Mouse (Mus musculus) hindlimb bud, embryonic 11.5 days (tissue): ENCODE measurements at regions not wholly inside any gene's neighbourhood (a gene's known extent, or its start where the extent isn't known, plus 50 kb on each side); places are given as distances from the start of the nearest gene placed in this dataset.
"Not testable (repeated sequence)": the region's sequence is repeated elsewhere in the genome, so short reads cannot be mapped to it uniquely, and the experiment has no call there.

Source experiments
- DNase-seq: peaks from one replicate; pipeline ENCODE4 v3.0.0-alpha.2; 2012; ENCODE audit warnings: low read depth, low spot score; ENCODE audit errors: extremely low spot score

DNA sequence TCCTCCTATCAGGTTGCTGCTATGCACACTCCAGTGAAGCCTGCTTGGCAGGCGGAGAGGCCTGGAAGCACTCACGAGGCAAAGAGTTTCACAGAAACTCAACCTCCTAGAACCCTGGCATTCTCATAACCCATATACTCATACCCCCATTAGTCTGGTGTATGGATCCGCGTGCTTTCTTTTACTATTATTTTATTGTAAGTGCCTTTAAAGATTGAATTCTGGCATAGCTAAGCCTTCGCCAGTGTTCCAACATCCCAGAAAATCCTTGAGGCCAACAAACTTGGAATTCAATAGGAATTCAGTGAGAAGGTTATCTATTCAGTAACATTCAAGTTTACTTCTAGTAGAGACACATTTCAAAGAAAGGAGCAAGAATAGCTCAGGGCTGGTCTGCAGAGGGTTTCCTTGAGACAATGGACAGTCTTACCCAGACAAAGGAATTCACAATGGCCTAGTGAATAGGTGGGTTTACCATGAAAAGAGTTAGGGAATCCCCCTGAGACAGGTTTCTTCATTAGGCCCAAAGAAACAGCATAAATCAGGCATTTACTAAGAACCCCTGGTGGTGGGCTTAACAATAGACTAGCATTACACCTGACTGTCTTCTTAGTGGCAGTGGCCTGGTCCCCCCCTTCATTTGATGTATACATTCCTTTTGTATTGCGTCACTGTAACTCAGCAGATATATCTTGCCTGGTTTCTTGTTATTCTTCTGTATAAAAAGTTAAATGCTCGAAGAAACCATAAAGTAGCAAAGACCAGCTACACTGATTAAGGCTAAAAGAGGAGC lies 80.8 kb upstream of the Gm15446 start:
- not testable (repeated sequence) for DNase-seq

DNA sequence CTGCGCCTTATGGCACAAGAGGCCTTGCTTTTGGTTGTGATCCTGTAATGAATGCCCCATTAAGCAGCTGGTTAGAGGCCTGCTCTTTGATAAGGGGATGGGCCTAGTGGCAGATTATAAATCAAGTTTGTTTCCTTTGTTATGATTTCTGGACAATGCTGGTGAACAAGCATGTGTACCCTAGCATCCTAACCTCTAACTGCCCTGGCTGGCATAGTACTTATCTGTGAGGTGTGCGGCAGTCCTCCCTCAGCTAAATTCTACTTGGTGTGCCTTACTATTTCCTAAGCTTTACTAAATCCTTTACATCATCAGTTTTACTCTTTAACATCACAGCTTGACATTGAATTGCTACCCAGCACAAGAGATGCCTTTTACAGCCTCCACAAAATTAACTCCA lies 79.0 kb upstream of the Gm15446 start:
- DNase-seq, result not testable (repeated sequence)

DNA sequence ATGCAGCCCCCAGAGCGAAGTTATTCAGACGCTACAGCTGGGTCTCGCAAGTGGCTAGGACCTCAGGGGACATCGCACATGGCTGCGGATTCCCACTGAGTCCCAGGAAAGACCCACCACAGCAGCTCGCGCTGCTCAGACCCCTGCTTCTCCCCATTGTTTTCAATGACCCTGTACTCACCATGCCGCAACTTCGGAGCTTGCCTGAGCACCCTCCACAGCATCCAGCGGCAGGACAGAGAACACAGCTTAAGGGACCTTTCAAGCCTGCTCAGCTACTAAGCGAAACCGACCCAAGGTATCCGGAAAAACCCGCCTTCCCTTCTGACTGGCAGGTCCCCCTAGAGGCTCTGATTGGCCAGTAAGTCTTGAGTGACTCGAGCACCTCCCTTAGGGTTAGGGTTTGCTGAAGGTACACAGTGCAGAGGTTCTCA lies 78.4 kb upstream of the Gm15446 start:
- no peak for DNase-seq

GRCm38 (mm10) chr5:109851225-109851624 lies 72.0 kb upstream of the Gm15446 start:
- not testable (repeated sequence) for DNase-seq

DNA sequence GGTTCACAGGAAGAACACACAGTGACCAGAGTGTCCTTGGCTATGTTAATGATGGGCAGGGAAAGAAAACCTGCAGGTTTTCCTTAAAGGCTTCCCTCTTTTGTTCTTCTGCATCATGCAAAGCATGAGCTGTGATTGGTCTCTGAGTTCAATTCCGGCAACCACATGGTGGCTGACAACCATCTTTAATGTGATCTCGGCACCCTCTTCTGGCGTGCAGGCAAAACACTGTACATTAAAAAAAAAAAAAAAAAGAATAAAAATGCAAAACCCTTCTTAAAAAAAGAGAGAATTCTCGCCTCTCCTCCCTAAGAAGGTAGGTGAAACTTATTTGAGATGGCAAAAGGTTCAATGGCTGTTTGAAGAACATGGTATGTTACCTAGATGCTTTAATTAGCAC lies 62.8 kb upstream of the Gm15446 start:
- no peak for DNase-seq

DNA sequence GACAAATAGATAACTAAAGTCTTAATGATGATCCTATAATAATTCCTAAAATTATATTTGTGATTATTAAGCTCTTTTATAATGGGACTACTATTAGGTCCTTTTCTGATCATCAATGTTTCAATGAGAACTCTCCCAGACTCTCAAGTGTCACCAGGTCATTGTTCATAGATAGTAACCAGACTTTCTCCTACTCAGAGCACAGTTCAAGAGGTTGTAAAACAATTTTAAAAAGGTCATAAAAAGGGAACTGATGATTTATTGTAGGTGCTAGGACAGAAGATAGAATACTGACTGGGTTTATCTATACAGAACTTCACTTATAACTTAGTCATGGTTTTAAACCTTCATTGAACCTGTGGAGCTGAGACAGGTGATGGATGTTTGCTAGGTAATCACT lies 58.7 kb upstream of the Gm15446 start:
- not testable (repeated sequence) for DNase-seq

- no peak for DNase-seq
Measured at GRCm38 (mm10) chr5:109865628-109866027, 57.6 kb upstream of the Gm15446 start.

DNA sequence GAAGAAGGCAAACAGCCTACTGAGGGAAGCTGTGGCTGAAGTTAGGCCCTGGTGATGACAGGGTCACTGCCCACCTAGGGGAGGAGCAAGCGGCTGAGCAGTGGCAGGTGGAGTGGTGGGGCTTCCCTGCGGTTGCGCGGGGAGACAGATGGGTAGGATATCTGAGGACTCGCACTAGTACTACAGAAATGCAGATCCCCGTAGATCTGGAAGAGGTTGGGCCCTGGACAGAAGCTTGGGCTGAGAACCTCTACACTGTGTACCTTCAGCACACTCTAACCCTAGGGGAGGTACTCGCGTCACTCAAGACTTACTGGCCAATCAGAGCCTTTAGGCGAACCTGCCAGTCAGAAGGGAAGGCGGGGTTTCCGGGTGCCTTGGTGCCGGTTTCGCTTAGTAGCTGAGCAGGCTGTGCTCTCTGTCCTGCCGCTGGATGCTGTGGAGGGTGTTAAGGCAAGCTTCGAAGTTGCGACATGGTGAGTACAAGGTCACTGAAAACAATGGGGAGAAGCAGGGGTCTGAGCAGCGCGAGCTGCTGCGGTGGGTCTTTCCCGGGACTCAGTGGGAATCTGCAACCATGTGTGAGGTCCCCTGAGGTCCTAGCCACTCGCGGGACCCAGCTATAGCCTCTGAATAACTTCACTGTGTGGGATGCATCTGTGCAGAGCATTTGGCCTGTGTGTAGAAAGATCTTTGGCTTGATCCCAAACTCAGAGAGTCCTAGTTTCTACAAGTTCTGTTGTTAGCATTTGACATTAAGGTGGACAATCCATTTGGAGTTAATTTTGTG lies 56.7 kb upstream of the Gm15446 start:
- DNase-seq, result peak; percentile 56

DNA sequence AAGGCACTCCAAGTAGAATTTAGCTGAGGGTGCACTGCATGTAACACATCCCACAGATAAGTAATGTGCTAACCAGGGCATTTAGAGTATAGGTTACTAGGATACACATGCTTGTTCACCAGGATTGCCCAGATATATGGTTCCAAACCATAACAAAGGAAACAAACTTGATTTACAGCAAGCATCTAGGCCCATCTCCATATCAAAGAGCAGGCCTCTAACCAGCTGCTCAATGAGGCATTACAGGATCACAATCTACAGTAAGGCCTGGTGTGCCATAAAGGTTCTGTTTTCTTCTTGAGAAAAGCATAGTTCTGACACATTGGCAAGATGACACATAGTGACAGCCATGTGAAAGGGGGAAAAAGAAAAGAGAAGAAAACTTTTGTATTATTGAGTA lies 56.0 kb upstream of the Gm15446 start:
- not testable (repeated sequence) for DNase-seq
